Mouse (Mus musculus) monocyte, adult 2 months (primary cell): ENCODE measurements around the gene Prss36.

Source experiments
- DNase-seq, 2 experiments: peaks; one replicate each; pipeline ENCODE4 v3.0.0; 2022; ENCODE audit warnings: low spot score in 2 of 2, low read depth in 1 of 2

Prss36 gene

GRCm38 (mm10) chr7:127935028-127935722 lies 11.3 kb downstream of the Prss36 start:
- DNase-seq: peak; percentile 89 to 91

DNA sequence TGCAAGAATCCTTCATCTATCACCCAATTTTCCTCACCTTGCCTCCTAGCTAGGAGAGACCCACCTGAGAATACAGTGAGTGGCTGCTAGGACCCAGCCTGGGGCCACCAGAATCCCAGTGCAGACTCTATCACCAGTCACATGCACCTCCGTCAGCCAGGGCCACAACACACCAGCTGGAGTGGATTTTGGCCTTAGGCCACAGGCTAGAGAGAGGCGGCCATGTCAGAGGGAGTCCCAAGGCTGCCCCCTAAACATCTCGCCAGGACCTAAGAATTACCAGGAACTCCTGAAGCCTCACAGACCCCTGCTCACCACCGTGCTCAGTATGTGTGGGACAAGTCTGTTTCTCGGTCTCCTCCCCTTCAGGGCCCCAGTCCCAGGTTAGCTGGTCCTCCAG lies 12.4 kb downstream of the Prss36 start:
- no peak for DNase-seq

GRCm38 (mm10) chr7:127932273-127933031 lies 14.1 kb downstream of the Prss36 start:
- no peak for DNase-seq

DNA sequence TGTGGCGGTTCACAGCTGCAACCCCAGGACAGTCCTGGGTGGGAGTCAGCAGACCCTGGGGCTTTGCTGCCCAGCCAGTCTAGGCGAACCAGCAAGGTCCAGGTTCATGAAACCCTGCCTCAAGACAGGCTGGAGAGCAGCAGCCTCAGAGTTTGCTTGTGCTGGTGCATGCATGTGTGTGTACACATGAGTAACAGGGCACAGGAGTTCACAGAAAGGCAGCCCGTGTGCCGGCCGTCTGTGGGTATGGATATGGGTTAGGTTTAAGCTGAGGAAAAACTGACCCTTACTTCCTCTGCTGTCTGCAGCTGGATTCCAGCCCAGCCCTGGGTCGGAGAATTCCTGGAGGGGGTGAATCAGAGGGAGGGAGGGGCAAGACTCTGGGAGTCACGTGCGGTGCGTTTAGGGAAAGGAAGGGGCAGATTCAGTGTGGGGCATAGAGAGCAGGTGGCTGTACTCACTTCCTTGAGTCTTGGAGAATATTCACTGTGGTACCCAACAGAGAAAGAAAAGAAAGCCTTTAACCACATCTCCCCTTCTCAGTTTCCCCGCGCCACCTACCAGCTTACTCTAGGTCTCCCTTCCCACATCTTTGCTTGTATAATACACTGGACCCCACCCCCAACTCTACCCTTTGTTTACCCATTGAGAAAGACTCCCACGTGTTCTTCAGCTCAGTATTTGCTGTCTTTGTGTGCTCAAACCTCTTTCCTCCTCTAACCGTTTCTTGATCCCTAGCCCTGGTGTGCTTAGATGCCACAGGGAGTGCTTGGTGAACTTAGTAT lies 15.0 kb downstream of the Prss36 start:
- DNase-seq: no peak

DNA sequence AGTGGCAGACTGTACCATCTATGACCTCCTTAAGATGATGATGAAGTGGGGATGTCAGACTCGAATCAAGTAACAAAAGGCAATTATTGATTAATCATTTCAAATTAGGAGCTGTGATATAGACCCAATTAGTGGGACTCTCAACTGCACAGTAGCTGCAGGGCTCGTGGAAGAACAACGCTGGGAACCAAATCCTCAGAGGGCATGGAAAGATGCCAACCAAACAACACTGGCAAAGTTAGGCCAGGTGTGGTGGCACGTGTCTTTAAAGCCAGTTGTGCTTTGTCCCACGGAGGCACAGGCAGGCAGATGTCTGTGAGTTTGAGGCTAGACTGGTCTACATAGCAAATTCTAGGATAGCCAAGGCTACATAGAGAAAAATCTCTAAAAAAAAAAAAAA lies 15.9 kb downstream of the Prss36 start:
- no peak for DNase-seq

DNA sequence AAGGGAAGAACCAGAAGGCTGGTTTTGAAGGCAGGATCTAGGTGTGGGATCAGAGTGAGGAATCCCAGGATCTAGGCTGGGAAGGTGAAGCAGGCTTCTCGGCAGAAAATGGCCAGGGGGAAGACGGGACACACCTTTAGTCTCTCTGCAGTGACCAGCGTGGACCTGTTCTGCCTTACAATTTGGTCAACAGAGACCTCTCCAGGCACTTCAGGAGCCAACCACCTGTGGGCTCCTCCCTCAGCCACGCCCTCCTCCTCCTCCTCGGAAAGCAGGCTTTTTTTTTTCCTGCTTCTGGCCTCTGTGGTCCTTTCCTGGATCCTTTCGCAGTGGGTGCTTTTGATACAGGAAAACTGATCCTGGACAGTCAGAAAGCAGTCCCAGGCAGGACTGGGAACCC lies 16.6 kb downstream of the Prss36 start, which contains the start of gene Prss8:
Gene Prss8, minus strand, starts transcription at position 182 of the 400 bp plus-strand sequence.
- DNase-seq: no peak

- DNase-seq: no peak
Measured at GRCm38 (mm10) chr7:127928596-127928995, 17.9 kb downstream of the Prss36 start.

GRCm38 (mm10) chr7:127927726-127928125 lies 18.8 kb downstream of the Prss36 start:
- no peak for DNase-seq

DNA sequence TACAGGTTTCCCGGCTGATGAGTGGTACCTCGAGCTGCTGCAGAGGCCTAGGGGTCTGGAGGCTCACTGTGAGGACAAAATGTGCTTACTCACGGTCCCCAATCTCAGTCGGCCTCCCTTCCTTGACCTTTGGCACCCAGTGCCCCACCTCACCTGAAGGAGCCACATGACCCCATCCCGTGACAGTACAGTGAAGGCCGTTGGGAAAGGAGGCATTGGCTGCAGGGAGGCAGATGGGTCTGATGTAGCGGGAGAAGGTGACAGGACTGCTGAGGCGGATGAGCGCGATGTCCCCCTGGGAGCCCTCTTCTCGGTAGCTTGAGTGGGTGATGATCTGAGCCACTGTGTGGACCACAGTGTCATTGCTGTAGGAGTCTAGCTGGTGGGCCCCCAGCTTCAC lies 19.7 kb downstream of the Prss36 start:
- no peak for DNase-seq

DNA sequence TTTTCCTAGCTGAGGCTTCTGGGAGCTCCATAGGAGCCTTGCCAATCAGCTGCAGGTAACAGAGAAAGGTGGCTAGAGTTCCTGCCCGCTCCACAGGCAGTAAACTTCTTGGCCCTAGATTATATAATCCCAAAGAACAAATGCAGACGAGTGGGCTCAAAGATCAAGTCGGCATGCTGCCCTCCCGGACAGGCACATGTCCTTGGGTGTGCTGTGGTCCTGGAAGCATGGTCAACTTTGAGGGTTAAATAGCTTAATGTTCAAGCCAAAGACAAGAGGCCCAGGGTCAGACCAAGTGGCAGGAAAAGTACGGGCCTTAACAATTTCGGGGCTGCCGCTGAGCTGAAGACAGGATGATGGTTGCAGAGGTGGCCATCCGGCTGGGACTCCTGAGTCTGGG lies 20.5 kb downstream of the Prss36 start:
- DNase-seq: no peak

GRCm38 (mm10) chr7:127925252-127925651 lies 21.3 kb downstream of the Prss36 start:
- no peak for DNase-seq

DNA sequence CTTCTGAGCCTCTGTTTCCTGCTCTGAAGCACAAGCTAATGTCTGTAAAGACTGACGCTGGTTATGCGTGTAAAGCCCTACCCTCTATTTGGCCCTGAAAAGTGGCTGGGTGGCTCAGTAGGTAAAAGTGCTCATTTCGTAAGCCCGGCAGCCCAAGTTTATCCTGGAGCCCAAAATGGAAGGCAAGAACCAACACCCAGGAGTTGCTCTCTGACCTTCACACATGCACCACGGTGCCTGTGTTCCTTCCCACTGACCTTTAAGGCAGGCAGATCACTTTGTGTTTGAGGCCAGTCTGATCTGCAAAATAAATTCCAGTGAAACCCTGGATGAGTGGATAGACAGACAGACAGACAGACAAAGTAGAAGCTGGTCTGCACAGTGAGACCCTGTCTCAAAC lies 22.8 kb downstream of the Prss36 start:
- DNase-seq: no peak

GRCm38 (mm10) chr7:127922451-127923275 lies 23.9 kb downstream of the Prss36 start:
- peak in 1 of 2 experiments; percentile 57 for DNase-seq

- no peak for DNase-seq
Measured at GRCm38 (mm10) chr7:127921516-127921915, 25.0 kb downstream of the Prss36 start.

DNA sequence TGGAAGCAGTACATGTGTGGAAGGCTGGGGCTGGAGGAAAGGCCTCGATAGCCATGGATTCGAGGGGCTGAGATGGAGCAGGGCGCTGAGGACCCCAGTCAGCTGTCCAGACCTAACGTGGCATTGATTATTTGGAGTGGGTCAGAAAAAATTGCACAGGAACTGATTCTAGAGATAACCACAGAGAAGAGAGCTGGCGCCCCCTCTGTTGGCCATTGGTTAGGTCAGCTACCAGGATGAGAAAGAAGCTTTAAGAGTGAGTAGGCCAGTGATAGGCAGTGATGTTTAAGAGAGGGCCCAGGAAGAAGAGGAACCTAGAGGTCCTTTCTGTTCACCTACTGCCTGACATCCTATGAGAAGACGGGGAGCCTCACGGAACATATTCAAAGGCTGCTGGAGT lies 27.2 kb downstream of the Prss36 start:
- no peak for DNase-seq

GRCm38 (mm10) chr7:127918203-127918602 lies 28.3 kb downstream of the Prss36 start:
- DNase-seq: no peak

GRCm38 (mm10) chr7:127915293-127915692 lies 31.2 kb downstream of the Prss36 start:
- DNase-seq: no peak

GRCm38 (mm10) chr7:127912938-127913337 lies 33.6 kb downstream of the Prss36 start:
- no peak for DNase-seq

DNA sequence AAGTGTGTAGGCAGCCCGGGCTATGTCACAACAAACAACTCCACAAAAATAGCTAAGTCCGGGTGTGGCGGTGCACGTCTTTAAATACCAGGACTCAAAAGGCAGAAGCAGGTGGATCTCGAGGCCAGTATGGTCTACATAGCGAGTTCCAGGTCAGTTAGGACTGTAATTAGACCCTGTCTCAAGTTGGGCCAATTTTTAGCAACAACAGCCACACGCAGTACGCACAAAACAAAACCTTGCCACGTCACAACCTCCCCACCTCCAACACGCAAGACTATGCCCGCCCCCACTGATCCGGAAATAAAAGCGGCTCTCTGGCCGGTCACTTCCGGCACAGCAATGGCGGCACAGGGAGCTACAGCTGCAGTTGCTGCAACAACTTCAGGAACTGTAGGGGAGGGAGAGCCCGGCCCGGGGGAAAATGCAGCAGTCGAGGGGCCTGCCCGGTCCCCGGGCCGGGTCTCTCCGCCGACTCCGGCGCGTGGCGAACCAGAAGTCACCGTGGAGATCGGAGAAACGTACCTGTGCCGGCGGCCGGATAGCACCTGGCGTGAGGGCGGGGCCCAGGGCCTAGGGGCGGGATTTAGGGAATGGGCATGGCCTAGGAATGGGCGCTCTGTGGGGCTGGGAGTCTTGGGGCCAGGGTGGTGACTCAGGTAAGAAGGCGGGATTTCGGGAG lies 34.2 kb downstream of the Prss36 start, which contains the start of gene Kat8:
Gene Kat8, plus strand, starts transcription at position 327 of the 682 bp plus-strand sequence.
- peak in 1 of 2 experiments; percentile 70 for DNase-seq

DNA sequence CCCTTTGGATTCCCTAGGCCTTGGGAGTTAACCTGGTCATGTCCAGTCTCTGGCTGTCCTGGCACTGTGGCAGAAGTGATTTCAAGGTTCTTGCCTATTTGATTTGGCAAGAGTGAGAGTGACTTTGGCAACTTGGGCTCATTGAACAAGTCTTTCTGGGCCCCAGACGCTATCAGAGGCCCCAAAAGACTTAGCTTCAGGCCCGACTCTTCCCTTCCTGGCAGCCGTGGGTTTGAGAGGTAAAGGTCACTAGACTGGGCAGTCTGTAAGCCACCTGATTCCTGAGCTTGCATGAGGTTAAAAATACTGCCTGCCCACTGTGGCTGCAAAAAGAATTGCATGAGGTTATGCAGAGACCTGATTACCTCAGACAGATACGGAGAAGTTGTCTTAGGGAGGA lies 37.9 kb downstream of the Prss36 start:
- no peak for DNase-seq
